ENCODE assay signal across 18 mouse cellular contexts in genomic region chr6:72840867-72841780, GRCm38 (mm10).
"Had no signal": no experiment of that assay in that cellular context is flagged by ENCODE, and none has a peak within 500 bp of the region (broad histone marks: within the 10 kb centered on the region; RNA-seq: fewer than 3 reads in every experiment).

No protein-coding gene starts in this region.

- DNase-seq: lung, adult 18-20 months; lung, embryonic 14.5 days; lung, postnatal 10 days; lung, postnatal 4 days; midbrain, embryonic 14.5 days; retina, postnatal 1 day; right cerebral cortex, postnatal 25 days; right cerebral cortex, postnatal 4 days; thymus, adult 18-20 months; thymus, postnatal 25 days; thymus, postnatal 4 days had no signal

- ATAC-seq: midbrain, embryonic 16.5 days had no signal

- H3K4me2 ChIP-seq: lung, embryonic 14.5 days; midbrain, embryonic 12.5 days; neural tube, embryonic 13.5 days; neural tube, embryonic 15.5 days; stomach, embryonic 15.5 days had no signal

- H3K9ac ChIP-seq: lung, embryonic 14.5 days; midbrain, embryonic 12.5 days; neural tube, embryonic 13.5 days; neural tube, embryonic 15.5 days; stomach, embryonic 15.5 days had no signal

- H3K27me3 ChIP-seq: midbrain, embryonic 12.5 days; neural tube, embryonic 13.5 days; neural tube, embryonic 15.5 days; stomach, embryonic 15.5 days had no signal

- H3K4me3 ChIP-seq: midbrain, embryonic 10.5 days; midbrain, embryonic 12.5 days; myocyte; neural tube, embryonic 13.5 days; neural tube, embryonic 15.5 days; stomach, embryonic 15.5 days had no signal

- H3K9me3 ChIP-seq: midbrain, embryonic 10.5 days; midbrain, embryonic 12.5 days; neural tube, embryonic 13.5 days; neural tube, embryonic 15.5 days; stomach, embryonic 15.5 days had no signal

- H3K4me1 ChIP-seq: midbrain, embryonic 10.5 days; midbrain, embryonic 12.5 days; neural tube, embryonic 13.5 days; neural tube, embryonic 15.5 days; stomach, embryonic 15.5 days had no signal

- H3K27ac ChIP-seq: midbrain, embryonic 10.5 days; midbrain, embryonic 12.5 days; neural tube, embryonic 13.5 days; neural tube, embryonic 15.5 days; stomach, embryonic 15.5 days had no signal
